Mouse (Mus musculus) frontal cortex, postnatal 36 days (tissue): ENCODE measurements around the gene Map2k6.

Source experiments
- DNase-seq, 2 experiments: peaks; one replicate each; pipeline ENCODE4 v3.0.0; 2022; ENCODE audit warnings: low spot score in 2 of 2

Map2k6 gene

DNA sequence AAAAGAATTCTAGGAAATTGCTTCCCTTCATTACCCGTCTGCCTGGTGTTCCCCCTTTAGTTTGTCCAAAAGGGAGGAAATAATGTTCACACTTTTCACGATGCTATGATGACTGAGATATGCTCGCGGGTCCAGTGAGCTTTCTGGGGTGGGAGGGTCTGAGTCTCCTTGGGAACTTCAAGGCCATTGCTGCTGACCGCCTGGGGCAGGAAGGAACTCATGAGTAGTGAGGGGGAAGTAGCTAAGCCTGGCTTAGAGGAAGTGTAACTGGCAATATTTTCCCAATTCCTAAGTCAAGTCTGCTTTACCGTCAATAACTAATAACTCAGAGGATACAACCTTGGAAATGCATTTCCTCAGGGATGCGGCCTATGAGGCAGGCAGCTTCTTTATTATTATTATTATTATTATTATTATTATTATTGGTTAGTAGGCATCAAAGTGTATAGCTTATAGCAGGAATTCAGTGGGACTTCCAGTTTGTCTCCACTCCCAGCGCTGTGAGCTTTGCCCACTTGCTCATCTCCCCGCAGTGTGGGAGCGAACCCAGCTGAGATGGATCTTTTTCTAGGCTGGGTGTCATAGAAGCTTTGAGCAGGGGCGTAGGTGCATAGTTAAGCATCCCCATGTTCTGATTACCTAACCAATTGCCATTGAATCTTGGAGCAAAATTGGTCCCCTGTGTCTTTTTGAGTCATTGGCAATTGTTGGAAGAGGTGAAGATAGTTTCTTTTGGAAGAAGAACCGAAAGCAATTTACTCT is 163.6 kb downstream of the Map2k6 start:
- DNase-seq: no peak

DNA sequence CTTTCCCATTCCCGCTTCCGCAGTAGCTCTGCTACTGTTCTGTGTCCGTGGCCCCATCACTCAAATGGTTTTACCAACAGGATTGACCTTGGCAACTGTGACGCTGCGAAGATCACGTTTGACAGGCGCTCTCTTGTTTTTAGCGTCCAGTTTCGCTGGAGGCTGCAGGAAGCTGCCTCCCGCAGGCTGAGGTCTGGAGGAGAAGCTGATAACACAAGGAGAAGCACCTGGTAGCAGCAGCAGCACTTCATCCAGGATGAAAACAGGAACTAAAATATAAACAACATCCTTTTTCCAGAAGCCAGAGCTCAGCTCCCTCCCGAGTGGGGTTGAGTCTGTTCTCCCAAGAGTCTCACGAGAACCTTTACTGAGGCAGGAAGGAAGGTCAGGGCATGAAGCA is 164.3 kb downstream of the Map2k6 start:
- DNase-seq: no peak

DNA sequence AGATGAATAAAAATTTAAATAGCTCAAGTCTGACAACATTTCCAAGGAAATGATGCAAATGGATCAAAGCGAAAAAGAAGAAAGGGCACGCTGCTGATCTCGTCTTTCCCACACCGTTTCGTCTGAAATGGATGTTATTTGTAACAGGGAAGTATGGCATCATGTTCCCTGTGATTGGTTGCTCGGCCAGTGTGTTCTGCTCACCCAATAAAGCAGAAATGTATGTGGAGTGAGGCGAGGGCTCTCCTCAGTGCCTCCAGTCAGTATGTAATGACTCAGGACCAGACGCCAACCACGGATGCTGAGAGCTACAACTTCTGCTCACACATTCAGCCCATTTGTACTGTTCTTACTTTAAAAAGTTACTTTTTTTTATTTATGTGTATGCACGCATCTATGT is 164.9 kb downstream of the Map2k6 start:
- no peak for DNase-seq

DNA sequence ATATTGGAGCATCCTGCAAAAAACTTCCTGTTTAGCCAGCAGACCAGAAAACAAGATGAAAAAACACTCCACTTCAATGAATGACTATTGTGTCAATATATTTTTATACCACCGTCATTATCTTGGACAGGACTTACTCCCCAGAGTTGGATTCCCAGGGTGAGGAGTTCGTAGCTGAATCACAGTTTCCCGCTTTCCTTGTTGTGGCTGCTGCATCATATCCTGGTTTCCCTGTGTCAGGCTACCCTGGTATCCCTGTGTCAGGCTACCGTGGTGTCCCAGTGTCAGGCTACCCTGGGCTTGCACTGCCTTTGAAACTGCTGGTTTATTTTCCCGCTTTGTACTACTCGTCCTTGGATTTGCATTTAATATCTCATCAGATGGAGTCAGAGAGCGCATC is 167.4 kb downstream of the Map2k6 start:
- no peak for DNase-seq

DNA sequence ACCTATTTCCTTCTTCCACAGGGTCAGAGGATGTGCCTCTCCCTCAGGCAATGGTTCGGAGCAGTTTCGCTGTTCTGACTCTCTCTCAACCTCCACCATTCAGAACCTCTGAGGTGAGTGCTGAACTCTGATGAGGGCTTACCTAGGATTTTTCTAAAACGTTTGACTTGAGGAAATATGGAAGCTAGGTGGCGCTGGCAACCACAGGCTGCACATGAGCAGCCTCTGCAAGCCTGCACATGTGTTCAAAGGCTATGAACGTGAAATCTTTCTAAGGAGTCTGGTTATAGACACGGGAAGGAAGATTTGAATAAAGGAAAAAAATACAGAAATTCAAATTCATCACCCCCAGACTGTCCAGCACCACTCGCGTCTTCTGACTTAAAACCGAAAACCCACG is 173.6 kb downstream of the Map2k6 start:
- peak; percentile 40 to 77 for DNase-seq
